Mouse (Mus musculus) MEL (cell line): Measurements from ENCODE around the gene Tmigd1.

Experiments
- CHD2 ChIP-seq: IDR thresholded peaks from 2 replicates; pipeline ENCODE4 v1.6.1; 2011; ENCODE audit warnings: low read length, improper control_type of control experiment
- CTCF ChIP-seq, 3 experiments: IDR thresholded peaks in 2 of 3; conservative IDR thresholded peaks in 1 of 3; 2 replicates each; pipeline ENCODE4 v1.5.1; 2011 to 2012; ENCODE audit warnings: low read length in 3 of 3, low read depth in 2 of 3, mild to moderate bottlenecking in 2 of 3, improper control_type of control experiment in 1 of 3, inconsistent platforms in 1 of 3, mixed read lengths in 1 of 3, moderate library complexity in 1 of 3; ENCODE audit not compliant: control insufficient read depth in 1 of 3, insufficient read depth in 1 of 3, poor library complexity in 1 of 3, severe bottlenecking in 1 of 3
- MYC ChIP-seq: IDR thresholded peaks from 2 replicates; pipeline ENCODE4 v1.6.1; 2011; ENCODE audit warnings: low read depth, mild to moderate bottlenecking, low read length, improper control_type of control experiment, moderate library complexity
- NRF1 ChIP-seq: IDR thresholded peaks from 2 replicates; pipeline ENCODE4 v1.6.1; 2014; ENCODE audit warnings: low read depth, mild to moderate bottlenecking, inconsistent platforms, low read length, improper control_type of control experiment, moderate library complexity; ENCODE audit not compliant: poor library complexity, insufficient read depth, severe bottlenecking
- POLR2AphosphoS2 ChIP-seq: IDR thresholded peaks from 2 replicates; pipeline ENCODE4 v1.6.1; 2011; ENCODE audit warnings: low read length, improper control_type of control experiment
- SIN3A ChIP-seq: IDR thresholded peaks from 2 replicates; pipeline ENCODE4 v1.6.1; 2012; ENCODE audit warnings: low read length, improper control_type of control experiment, inconsistent platforms

DNA sequence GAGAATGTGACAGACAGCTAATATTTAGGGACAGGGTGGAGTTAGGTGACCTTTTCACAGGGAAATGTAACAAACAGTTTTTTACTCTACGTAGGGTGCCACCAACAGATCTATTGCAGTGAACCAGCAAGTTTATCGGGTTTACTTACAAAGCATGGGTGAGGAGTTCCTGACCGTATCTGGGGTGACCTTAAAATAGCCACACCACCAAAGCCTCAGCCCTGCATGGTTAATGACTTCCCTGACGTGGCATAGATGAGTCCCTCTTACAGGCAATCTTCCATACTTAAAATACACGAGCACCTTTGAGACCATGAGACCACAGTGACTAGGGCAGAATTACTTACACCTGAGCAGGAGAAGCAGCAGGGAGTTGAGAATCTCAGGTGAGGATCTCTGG lies 43.2 kb upstream of the Tmigd1 start:
- no peak for TF ChIP-seq CTCF (IDR thresholded peaks at IDR 0.05 in 2 of 3, conservative IDR thresholded peaks at IDR 0.05 in 1 of 3; ENCODE audit: control insufficient read depth in 1 of 3, insufficient read depth in 1 of 3, low read depth in 2 of 3, low read length in 3 of 3, poor library complexity in 1 of 3, severe bottlenecking in 1 of 3)
- no peak for TF ChIP-seq SIN3A
- TF ChIP-seq POLR2AphosphoS2, result no peak
- no peak for TF ChIP-seq MYC
- TF ChIP-seq NRF1, result no peak
- TF ChIP-seq CHD2, result no peak
